Mouse (Mus musculus): ENCODE measurements around the gene Pgghg. TPM values are rescaled to one million over a fixed set of nuclear protein-coding genes. Genes with fewer than 3 reads are reported as not detected.
A peak's percentile ranks its signal among the peaks of the same experiment; 100 is the strongest.

Pgghg gene
- polyA plus RNA-seq, 1 experiment = 7.4 TPM

- peaks cover 96% of the 10 kb centered on the region for H3K4me1 ChIP-seq
- H3K27me3 ChIP-seq (replicated peaks) = no peaks in the 10 kb centered on the region
- H3K36me3 ChIP-seq (replicated peaks; ENCODE audit: low read length) = peaks cover 57% of the 10 kb centered on the region
- H3K4me3 ChIP-seq (replicated peaks) = peak overlapping the region; percentile 5
- TF ChIP-seq FLI1 (IDR thresholded peaks at IDR 0.05; ENCODE audit: low read length) = no peak
- no peak for TF ChIP-seq GATA1 (IDR thresholded peaks at IDR 0.05; ENCODE audit: borderline replicate concordance, low read length)
- H3K9me3 ChIP-seq = no peaks in the 10 kb centered on the region
Measured at GRCm38 (mm10) chr7:140943356-140943755, 2.2 kb downstream of the Pgghg start.

DNA sequence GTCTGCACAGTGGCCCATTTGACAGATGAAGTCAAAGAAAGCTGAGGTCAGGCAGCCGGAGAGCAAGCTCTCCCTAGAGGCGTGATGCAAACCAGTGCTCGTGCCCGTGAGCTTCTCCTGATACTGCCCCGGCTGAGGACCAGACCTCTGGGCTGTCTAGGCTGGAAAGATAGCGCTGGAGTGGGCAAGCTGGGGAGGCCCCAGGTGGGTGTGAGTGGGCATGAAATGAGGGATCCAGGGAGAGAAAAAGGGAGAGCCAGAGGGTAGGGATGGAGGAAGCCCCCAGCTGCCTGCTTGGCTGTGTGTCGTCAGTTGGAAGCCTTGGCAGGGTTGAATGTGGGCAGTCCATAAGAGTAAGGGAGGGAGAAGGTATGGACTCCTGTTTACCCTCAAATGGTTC lies 3.0 kb downstream of the Pgghg start:
- Histone ChIP-seq H3K27me3 (replicated peaks) (no peaks in the 10 kb centered on the region), H3K4me3 (replicated peaks) (no peak overlapping the region), H3K36me3 (replicated peaks; ENCODE audit: low read length) (peaks cover 66% of the 10 kb centered on the region), H3K4me1 (peaks cover 97% of the 10 kb centered on the region), H3K9me3 (no peaks in the 10 kb centered on the region)
- TF ChIP-seq GATA1 (IDR thresholded peaks at IDR 0.05; ENCODE audit: borderline replicate concordance, low read length) = no peak
- no peak for TF ChIP-seq FLI1 (IDR thresholded peaks at IDR 0.05; ENCODE audit: low read length)

DNA sequence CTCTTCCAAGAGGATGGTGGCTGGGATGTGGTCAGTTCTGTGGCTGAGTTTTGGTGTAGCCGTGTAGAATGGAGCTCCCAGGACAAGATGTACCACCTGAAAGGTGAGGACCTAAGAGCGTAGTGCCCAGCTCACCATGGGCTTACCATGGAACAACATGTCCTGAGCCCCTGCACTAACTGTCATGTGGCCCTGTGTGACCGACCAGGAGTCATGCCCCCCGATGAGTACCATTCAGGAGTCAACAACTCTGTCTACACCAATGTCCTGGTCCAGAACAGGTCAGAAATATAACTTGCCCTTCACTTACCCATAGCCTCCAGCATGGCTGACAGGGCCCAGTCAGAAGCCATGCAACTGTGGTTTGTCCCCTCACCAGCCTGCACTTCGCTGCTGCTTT lies 4.1 kb downstream of the Pgghg start:
- TF ChIP-seq FLI1 (IDR thresholded peaks at IDR 0.05; ENCODE audit: low read length) = no peak
- TF ChIP-seq GATA1 (IDR thresholded peaks at IDR 0.05; ENCODE audit: borderline replicate concordance, low read length) = no peak
- Histone ChIP-seq H3K9me3 (no peaks in the 10 kb centered on the region), H3K4me1 (peaks cover 97% of the 10 kb centered on the region), H3K4me3 (replicated peaks) (no peak overlapping the region), H3K27me3 (replicated peaks) (no peaks in the 10 kb centered on the region), H3K36me3 (replicated peaks; ENCODE audit: low read length) (peaks cover 76% of the 10 kb centered on the region)

- peak overlapping the region; percentile 16 for H3K4me3 ChIP-seq (replicated peaks)
- TF ChIP-seq GATA1 (IDR thresholded peaks at IDR 0.05; ENCODE audit: borderline replicate concordance, low read length) (no peak), FLI1 (IDR thresholded peaks at IDR 0.05; ENCODE audit: low read length) (no peak)
- peaks cover 97% of the 10 kb centered on the region for H3K4me1 ChIP-seq
- H3K9me3 ChIP-seq = no peaks in the 10 kb centered on the region
- peaks cover 86% of the 10 kb centered on the region for H3K36me3 ChIP-seq (replicated peaks; ENCODE audit: low read length)
- no peaks in the 10 kb centered on the region for H3K27me3 ChIP-seq (replicated peaks)
Measured at GRCm38 (mm10) chr7:140946311-140946710, 5.1 kb downstream of the Pgghg start.

DNA sequence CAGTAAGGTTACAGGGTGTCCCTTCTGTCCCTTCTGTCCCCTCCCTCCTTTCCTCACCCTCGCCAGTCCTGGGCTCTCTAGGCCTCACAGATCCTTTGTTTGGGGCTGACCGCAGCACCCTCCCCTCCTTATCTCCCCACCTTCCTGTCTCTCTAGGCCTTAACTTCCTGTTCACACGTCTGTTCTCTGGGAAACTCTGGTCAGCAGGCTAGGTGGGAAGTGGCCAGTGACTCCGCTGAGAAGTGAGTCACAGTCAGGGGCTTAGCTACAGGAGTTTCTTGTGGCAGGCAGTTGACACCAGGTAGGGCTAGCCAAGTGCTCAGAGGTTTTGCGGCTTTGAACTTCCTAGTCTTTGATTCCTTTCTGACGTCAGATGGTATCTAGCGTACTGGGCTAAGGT lies 5.8 kb downstream of the Pgghg start:
- no peaks in the 10 kb centered on the region for H3K27me3 ChIP-seq (replicated peaks)
- no peaks in the 10 kb centered on the region for H3K9me3 ChIP-seq
- peaks cover 93% of the 10 kb centered on the region for H3K36me3 ChIP-seq (replicated peaks; ENCODE audit: low read length)
- H3K4me3 ChIP-seq (replicated peaks) = peak overlapping the region; percentile 84
- TF ChIP-seq FLI1 (IDR thresholded peaks at IDR 0.05; ENCODE audit: low read length) (0 out of 2 replicates have a peak, but pooled peaks have one; percentile 15), GATA1 (IDR thresholded peaks at IDR 0.05; ENCODE audit: borderline replicate concordance, low read length) (peak; percentile 93)
- peaks cover 100% of the 10 kb centered on the region for H3K4me1 ChIP-seq

DNA sequence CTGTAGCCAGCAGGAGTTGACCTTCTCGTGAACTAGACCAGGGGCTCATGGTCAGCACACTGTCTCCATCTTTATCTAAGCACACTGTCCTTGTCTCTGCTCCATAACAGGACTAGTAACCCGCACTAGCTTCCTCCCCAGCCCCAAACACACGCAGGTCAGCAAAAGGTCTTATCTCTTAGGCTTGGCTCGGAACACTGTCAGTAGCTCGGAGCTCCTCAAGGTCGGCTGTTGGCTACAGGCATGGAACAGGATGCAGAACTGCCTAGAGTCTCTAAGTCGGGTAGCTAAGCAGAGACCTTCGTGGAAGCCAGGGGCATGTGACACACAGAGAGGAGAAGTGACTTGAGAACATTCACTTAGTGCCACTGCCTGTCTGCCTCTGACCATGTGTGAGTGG lies 7.0 kb downstream of the Pgghg start:
- TF ChIP-seq FLI1 (IDR thresholded peaks at IDR 0.05; ENCODE audit: low read length) (no peak), GATA1 (IDR thresholded peaks at IDR 0.05; ENCODE audit: borderline replicate concordance, low read length) (no peak)
- Histone ChIP-seq H3K36me3 (replicated peaks; ENCODE audit: low read length) (peaks cover 100% of the 10 kb centered on the region), H3K4me1 (peaks cover 100% of the 10 kb centered on the region), H3K4me3 (replicated peaks) (peak overlapping the region; percentile 48), H3K9me3 (no peaks in the 10 kb centered on the region), H3K27me3 (replicated peaks) (no peaks in the 10 kb centered on the region)

- H3K4me3 ChIP-seq (replicated peaks) = no peak overlapping the region
- no peaks in the 10 kb centered on the region for H3K27me3 ChIP-seq (replicated peaks)
- no peaks in the 10 kb centered on the region for H3K9me3 ChIP-seq
- H3K4me1 ChIP-seq = peaks cover 100% of the 10 kb centered on the region
- peaks cover 100% of the 10 kb centered on the region for H3K36me3 ChIP-seq (replicated peaks; ENCODE audit: low read length)
- no peak for TF ChIP-seq GATA1 (IDR thresholded peaks at IDR 0.05; ENCODE audit: borderline replicate concordance, low read length)
- no peak for TF ChIP-seq FLI1 (IDR thresholded peaks at IDR 0.05; ENCODE audit: low read length)
Measured at GRCm38 (mm10) chr7:140949255-140949654, 8.1 kb downstream of the Pgghg start.

- peaks cover 100% of the 10 kb centered on the region for H3K4me1 ChIP-seq
- H3K4me3 ChIP-seq (replicated peaks) = peak within 1 kb of the TSS; percentile 19
- no peaks in the 10 kb centered on the region for H3K27me3 ChIP-seq (replicated peaks)
- TF ChIP-seq FLI1 (IDR thresholded peaks at IDR 0.05; ENCODE audit: low read length) (no peak), GATA1 (IDR thresholded peaks at IDR 0.05; ENCODE audit: borderline replicate concordance, low read length) (no peak)
- no peaks in the 10 kb centered on the region for H3K9me3 ChIP-seq
- peaks cover 95% of the 10 kb centered on the region for H3K36me3 ChIP-seq (replicated peaks; ENCODE audit: low read length)
Measured at GRCm38 (mm10) chr7:140949824-140950530, 8.8 kb downstream of the Pgghg start, which contains the start of gene Ifitm5. Gene Ifitm5, minus strand, starts transcription at chr7:140950291.

DNA sequence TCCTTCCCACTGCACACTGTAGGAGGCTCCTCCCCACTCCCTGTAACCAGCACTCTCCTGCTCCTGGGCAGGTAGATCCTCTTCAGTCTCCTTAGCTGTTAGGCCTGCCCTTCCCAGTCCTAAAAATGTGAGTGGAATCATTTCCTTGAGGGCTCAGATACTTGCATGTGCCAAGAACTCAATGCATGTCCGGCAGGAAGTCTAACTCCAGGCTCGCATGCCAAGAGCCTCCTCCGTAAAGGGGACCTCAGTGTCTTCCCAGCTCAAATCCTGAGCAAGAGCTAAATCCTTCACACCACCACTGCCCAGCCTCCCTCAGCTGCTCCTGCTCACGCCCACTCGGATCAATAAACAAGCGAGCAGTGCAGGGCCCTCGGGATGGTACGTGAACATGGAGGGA lies 9.9 kb downstream of the Pgghg start:
- H3K4me3 ChIP-seq (replicated peaks) = peak overlapping the region; percentile 19
- peaks cover 84% of the 10 kb centered on the region for H3K36me3 ChIP-seq (replicated peaks; ENCODE audit: low read length)
- H3K9me3 ChIP-seq = no peaks in the 10 kb centered on the region
- H3K27me3 ChIP-seq (replicated peaks) = no peaks in the 10 kb centered on the region
- TF ChIP-seq FLI1 (IDR thresholded peaks at IDR 0.05; ENCODE audit: low read length) = no peak
- TF ChIP-seq GATA1 (IDR thresholded peaks at IDR 0.05; ENCODE audit: borderline replicate concordance, low read length) = no peak
- peaks cover 99% of the 10 kb centered on the region for H3K4me1 ChIP-seq

- no peak overlapping the region for H3K4me3 ChIP-seq (replicated peaks)
- no peaks in the 10 kb centered on the region for H3K27me3 ChIP-seq (replicated peaks)
- H3K36me3 ChIP-seq (replicated peaks; ENCODE audit: low read length) = peaks cover 77% of the 10 kb centered on the region
- TF ChIP-seq GATA1 (IDR thresholded peaks at IDR 0.05; ENCODE audit: borderline replicate concordance, low read length) (no peak), FLI1 (IDR thresholded peaks at IDR 0.05; ENCODE audit: low read length) (no peak)
- H3K9me3 ChIP-seq = no peaks in the 10 kb centered on the region
- H3K4me1 ChIP-seq = peaks cover 99% of the 10 kb centered on the region
Measured at GRCm38 (mm10) chr7:140951765-140952164, 10.6 kb downstream of the Pgghg start.
